Mouse (Mus musculus) lung, adult 2 months (tissue): ENCODE data around the gene Slc13a3.

Experiments used
- CTCF ChIP-seq: fragments of 200-500 bp; IDR thresholded peaks from 2 replicates; pipeline ENCODE4 v1.5.1; 2011; ENCODE audit warnings: mild to moderate bottlenecking, low read length, control low read depth; ENCODE audit not compliant: insufficient read depth
- POLR2A ChIP-seq: fragments of 200-500 bp; IDR thresholded peaks from 2 replicates; pipeline ENCODE4 v1.6.1; 2011; ENCODE audit warnings: low read depth, mild to moderate bottlenecking, control low read depth, low read length, borderline replicate concordance; ENCODE audit errors: extremely low read depth

GRCm38 (mm10) chr2:165448475-165448874, 24.6 kb downstream of the Slc13a3 start:
- no peak for TF ChIP-seq POLR2A
- no peak for TF ChIP-seq CTCF
